Mouse (Mus musculus): Measurements from ENCODE around the gene Slc4a10. TPM values are rescaled to one million over a fixed set of nuclear protein-coding genes. Genes with fewer than 3 reads are reported as not detected.

Gene Slc4a10
- polyA plus RNA-seq, 1 experiment from 2014 or later = 0.43 TPM

DNA sequence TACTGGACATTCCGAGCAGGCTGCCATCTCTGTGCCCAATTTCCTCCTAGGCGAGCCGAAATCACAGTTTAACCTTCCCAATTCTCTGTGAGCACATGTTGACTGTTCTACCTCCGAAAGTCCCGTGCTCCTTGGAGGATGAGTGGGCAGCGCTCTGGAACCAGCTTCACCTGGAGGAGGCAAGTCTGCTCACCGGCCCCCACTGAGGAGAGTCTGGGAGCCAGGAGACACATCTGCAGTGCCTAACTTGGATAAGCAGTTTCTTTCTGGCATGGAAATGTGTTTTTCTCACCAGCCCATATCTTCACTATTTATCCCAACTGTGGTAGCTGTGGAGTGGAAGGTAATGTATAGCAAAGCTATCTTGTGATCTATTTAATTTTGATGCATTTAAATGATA is 311.0 kb downstream of the Slc4a10 start:
- Histone ChIP-seq H3K27me3 (no peaks in the 10 kb centered on the region), H3K4me2 (replicated peaks) (no peak overlapping the region), H3K36me3 (no peaks in the 10 kb centered on the region), H3K9me3 (no peaks in the 10 kb centered on the region), H3K27ac (no peak overlapping the region), H3K9ac (no peak overlapping the region), H3K4me3 (no peak overlapping the region), H3K4me1 (no peaks in the 10 kb centered on the region)
- WGBS = 87% methylated on average over 7 of the region's 7 CpGs
- ATAC-seq (ENCODE audit: insufficient number of reproducible peaks, insufficient read depth, low FRiP score, low TSS enrichment) = no peak

DNA sequence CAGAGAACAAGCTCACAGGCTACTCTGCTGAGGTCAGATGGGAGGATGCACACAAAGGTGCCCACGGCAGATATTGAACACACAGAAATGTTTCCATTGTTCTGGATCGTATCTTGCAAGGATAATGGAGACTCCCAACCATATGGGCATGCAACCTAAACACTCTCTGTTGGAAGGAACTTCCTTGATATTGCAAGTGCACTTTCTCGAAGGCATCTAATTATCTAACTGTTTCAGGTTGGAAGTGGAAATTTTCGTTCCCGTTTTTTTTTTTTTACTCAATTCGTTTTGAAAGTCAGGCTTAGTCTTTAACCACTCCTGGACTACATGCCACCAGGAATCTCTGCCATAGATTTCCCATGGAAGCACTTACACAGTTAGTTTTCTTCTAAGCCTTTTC is 314.6 kb downstream of the Slc4a10 start:
- no peaks in the 10 kb centered on the region for H3K9me3 ChIP-seq
- H3K4me1 ChIP-seq = no peaks in the 10 kb centered on the region
- WGBS = 82% methylated on average over 6 of the region's 6 CpGs
- no peak overlapping the region for H3K27ac ChIP-seq
- no peaks in the 10 kb centered on the region for H3K27me3 ChIP-seq
- no peak overlapping the region for H3K4me3 ChIP-seq
- no peak for ATAC-seq (ENCODE audit: insufficient number of reproducible peaks, insufficient read depth, low FRiP score, low TSS enrichment)
- H3K4me2 ChIP-seq (replicated peaks) = no peak overlapping the region
- no peaks in the 10 kb centered on the region for H3K36me3 ChIP-seq
- H3K9ac ChIP-seq = no peak overlapping the region

DNA sequence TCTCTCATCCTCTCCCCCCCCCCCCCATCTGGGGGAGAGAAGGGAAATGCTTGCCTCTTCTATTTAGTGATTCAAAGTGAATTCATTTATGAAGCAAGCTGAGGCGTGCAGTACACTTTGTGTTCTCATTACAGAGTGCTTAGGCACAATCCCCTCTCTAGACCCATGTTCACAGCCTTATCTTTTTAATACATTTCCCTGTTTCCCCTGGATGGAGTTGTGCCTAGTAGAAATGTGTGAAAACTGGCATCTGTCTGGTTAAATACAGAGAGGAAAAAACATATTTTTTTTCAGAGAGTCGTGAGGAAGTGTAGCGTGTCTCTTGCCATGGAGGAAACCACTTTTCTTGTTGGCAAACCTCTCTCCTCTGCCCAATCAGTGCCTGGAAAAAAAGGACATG is 315.3 kb downstream of the Slc4a10 start:
- Histone ChIP-seq H3K4me2 (replicated peaks) (no peak overlapping the region), H3K9me3 (no peaks in the 10 kb centered on the region), H3K4me3 (no peak overlapping the region), H3K4me1 (no peaks in the 10 kb centered on the region), H3K9ac (no peak overlapping the region), H3K27me3 (no peaks in the 10 kb centered on the region), H3K36me3 (no peaks in the 10 kb centered on the region), H3K27ac (no peak overlapping the region)
- WGBS = 85% methylated on average over 3 of the region's 3 CpGs
- no peak for ATAC-seq (ENCODE audit: insufficient number of reproducible peaks, insufficient read depth, low FRiP score, low TSS enrichment)

DNA sequence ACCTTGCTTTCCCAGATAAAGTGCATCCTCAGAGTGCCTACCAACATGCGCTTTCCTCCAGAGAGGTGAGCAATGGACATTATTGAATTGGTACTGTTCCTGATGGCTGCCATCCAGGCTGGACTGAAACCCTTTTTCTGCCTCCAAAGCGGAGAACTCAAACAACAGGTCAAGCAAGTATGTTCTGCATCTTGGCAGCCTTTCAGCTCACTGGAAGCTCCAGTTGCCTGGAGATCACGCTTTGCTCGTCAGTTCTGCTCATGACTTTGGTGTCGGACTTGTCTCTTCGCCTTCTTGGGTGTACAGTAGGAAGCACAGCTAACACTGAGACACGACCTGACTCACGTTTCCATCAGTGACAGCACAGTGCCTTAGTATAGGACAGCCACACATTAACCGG is 315.9 kb downstream of the Slc4a10 start:
- Histone ChIP-seq H3K9me3 (no peaks in the 10 kb centered on the region), H3K4me3 (no peak overlapping the region), H3K4me1 (no peaks in the 10 kb centered on the region), H3K9ac (no peak overlapping the region), H3K27ac (no peak overlapping the region), H3K27me3 (no peaks in the 10 kb centered on the region), H3K4me2 (replicated peaks) (no peak overlapping the region), H3K36me3 (no peaks in the 10 kb centered on the region)
- WGBS = 90% methylated on average over 9 of the region's 9 CpGs
- ATAC-seq (ENCODE audit: insufficient number of reproducible peaks, insufficient read depth, low FRiP score, low TSS enrichment) = no peak

DNA sequence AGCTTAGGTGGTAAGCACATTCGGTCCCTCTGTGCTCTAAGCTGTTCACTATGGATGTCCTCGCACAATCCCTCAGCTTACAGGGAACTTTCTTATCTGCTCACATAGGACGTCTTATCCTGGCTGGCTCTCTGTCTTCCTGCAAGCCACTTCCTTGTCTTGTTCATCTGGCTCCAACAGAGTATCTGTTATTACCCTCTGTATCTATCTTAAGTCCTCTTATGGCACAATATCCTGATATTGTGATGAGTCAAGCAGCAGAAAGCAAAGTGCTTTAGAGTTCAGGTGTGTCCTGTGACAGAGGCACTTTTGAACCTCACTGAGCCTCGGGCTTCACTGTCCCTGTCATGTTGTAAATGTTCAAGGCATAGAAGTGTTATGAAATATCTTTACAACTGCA is 317.3 kb downstream of the Slc4a10 start:
- Histone ChIP-seq H3K36me3 (no peaks in the 10 kb centered on the region), H3K27me3 (no peaks in the 10 kb centered on the region), H3K4me2 (replicated peaks) (no peak overlapping the region), H3K9me3 (no peaks in the 10 kb centered on the region), H3K27ac (no peak overlapping the region), H3K9ac (no peak overlapping the region), H3K4me3 (no peak overlapping the region), H3K4me1 (no peaks in the 10 kb centered on the region)
- ATAC-seq (ENCODE audit: insufficient number of reproducible peaks, insufficient read depth, low FRiP score, low TSS enrichment) = no peak
- 88% methylated on average over 4 of the region's 4 CpGs for WGBS

DNA sequence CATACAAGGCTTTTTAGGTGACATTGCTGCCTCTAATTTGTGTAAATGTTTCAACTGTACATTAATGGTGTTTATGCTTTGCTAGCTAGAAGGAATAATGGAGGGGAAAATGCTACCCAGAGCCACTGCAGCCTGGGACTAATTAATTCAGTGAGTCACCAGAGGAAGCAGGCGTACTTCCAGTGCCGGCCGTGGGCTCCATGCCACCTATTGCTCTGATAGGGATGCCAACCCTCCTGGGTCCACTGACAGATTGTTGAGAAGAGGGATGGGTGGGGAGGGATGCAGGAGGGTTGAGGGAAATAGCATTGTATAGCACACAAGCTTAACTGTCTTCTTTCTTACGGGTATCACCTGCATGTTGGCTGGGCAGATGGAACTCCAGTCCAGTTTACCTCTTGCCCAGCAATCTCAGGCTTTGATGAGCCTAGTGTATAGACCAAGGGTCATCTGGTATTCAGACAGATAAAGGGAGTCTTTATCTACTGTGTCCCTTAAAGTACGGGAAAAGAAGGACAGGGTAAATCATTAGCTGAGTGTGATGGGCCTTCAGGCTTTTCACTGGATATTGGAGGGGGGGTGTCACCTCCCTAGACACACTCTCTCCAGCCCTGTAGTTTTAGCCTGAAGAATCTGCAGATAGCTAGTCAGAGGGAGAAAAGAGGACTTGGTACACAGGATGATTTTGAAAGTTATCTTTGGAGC is 322.2 kb downstream of the Slc4a10 start:
- 69% methylated on average over 5 of the region's 5 CpGs for WGBS
- Histone ChIP-seq H3K4me1 (no peaks in the 10 kb centered on the region), H3K4me3 (no peak overlapping the region), H3K36me3 (no peaks in the 10 kb centered on the region), H3K4me2 (replicated peaks) (no peak overlapping the region), H3K27ac (no peak overlapping the region), H3K27me3 (no peaks in the 10 kb centered on the region), H3K9ac (no peak overlapping the region), H3K9me3 (no peaks in the 10 kb centered on the region)
- no peak for ATAC-seq (ENCODE audit: insufficient number of reproducible peaks, insufficient read depth, low FRiP score, low TSS enrichment)

DNA sequence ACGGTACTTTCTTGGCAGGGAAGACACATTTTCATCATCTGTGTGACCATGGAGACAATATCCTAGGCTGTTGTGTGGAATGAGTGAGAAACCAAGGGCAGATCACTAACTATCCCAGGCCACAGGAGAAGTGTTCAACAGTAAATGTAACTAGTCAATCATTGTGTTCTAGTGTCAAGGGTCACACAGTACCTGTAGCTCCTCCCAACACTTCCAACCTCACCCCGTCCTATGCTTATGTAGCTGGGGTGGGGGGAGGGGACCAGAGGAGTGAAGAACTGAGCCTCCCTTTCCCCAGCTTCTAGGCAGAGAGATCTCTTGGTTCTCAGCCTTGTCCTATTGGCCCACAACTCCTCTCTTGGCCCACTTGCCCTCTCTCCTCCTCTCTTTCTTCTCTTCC is 323.8 kb downstream of the Slc4a10 start:
- ATAC-seq (ENCODE audit: insufficient number of reproducible peaks, insufficient read depth, low FRiP score, low TSS enrichment) = no peak

DNA sequence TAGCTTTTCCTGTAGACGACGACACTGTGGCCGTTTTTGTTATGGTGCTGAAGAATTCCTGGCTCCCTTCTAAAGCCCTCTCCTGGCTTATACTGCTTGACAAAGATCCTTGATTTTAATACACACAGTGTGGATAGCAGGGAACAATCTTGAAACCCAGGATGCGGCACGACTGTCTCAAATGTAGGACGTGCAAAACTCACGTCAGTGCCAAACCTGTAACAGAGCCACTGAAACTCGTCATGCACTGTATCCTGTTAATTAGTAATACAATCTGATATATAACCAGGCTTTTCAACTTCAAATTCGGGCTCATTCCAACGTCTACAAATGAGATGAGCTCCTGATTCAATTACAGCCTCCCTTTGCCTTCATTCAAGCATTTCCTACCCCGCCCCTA is 327.4 kb downstream of the Slc4a10 start:
- ATAC-seq (ENCODE audit: insufficient number of reproducible peaks, insufficient read depth, low FRiP score, low TSS enrichment) = no peak
- 61% methylated on average over 11 of the region's 11 CpGs for WGBS

More for the DNA sequence above, 323.8 kb downstream of the Slc4a10 start:
- Histone ChIP-seq H3K9ac (no peak overlapping the region), H3K4me3 (no peak overlapping the region), H3K27me3 (no peaks in the 10 kb centered on the region), H3K4me1 (no peaks in the 10 kb centered on the region), H3K36me3 (no peaks in the 10 kb centered on the region), H3K4me2 (replicated peaks) (no peak overlapping the region), H3K9me3 (no peaks in the 10 kb centered on the region), H3K27ac (no peak overlapping the region)
- WGBS = 82% methylated on average over 2 of the region's 2 CpGs

More for the DNA sequence above, 327.4 kb downstream of the Slc4a10 start:
- Histone ChIP-seq H3K27me3 (no peaks in the 10 kb centered on the region), H3K4me2 (replicated peaks) (no peak overlapping the region), H3K27ac (no peak overlapping the region), H3K36me3 (no peaks in the 10 kb centered on the region), H3K4me1 (no peaks in the 10 kb centered on the region), H3K9me3 (no peaks in the 10 kb centered on the region), H3K4me3 (no peak overlapping the region), H3K9ac (no peak overlapping the region)

Other genes starting within 250 kb of the Slc4a10 start
- gene Tbr1, start 243.5 kb upstream of the Slc4a10 start, polyA plus RNA-seq (2016; fragmentation: Nextera tagmentation; extraction: Ambion mirVana) = 0.26 and 2.2 TPM in 2 replicates

Data from embryonic facial prominence, embryonic 12.5 days (tissue).